Mouse (Mus musculus) brain, embryonic 14.5 days (tissue): ENCODE measurements at regions not wholly inside any gene's neighbourhood (a gene's known extent, or its start where the extent isn't known, plus 50 kb on each side); places are given as distances from the start of the nearest gene placed in this dataset.

Experiments
- CTCF ChIP-seq: fragments of 200-500 bp; IDR thresholded peaks from 2 replicates; pipeline ENCODE4 v1.5.1; 2012; ENCODE audit warnings: inconsistent platforms, mild to moderate bottlenecking, moderate library complexity, borderline replicate concordance; ENCODE audit not compliant: insufficient read depth, insufficient read length; ENCODE audit errors: extremely low read depth
- POLR2A ChIP-seq: fragments of 200-500 bp; IDR thresholded peaks from 2 replicates; pipeline ENCODE4 v1.6.1; 2012; ENCODE audit warnings: mild to moderate bottlenecking, inconsistent platforms, borderline replicate concordance; ENCODE audit not compliant: poor library complexity, insufficient read depth, insufficient read length, severe bottlenecking; ENCODE audit errors: extremely low read depth

DNA sequence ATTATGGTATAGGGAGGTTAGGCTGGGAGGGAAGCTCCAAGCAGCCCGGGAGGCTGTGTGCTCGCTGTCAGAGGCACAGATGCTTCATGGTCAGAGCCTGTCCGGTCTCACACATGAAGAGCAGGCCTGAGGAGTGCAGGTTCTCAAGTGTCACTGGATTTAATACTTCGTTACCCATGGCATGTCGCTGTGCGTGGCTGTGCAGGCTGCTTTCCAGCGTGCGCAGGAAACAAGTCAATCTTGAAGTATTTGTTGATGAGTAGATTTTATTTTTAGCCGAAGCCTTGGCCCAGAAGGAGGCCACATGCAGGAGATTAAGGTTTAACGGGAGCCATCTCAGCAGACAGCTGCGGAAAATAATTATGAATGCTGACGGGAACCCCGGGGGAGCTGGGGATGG, 130.3 kb upstream of the Twist2 start:
- no peak for TF ChIP-seq CTCF
- TF ChIP-seq POLR2A = no peak
